Mouse (Mus musculus): ENCODE measurements at regions not wholly inside any gene's neighbourhood (a gene's known extent, or its start where the extent isn't known, plus 50 kb on each side); places are given as distances from the start of the nearest gene placed in this dataset.

DNA sequence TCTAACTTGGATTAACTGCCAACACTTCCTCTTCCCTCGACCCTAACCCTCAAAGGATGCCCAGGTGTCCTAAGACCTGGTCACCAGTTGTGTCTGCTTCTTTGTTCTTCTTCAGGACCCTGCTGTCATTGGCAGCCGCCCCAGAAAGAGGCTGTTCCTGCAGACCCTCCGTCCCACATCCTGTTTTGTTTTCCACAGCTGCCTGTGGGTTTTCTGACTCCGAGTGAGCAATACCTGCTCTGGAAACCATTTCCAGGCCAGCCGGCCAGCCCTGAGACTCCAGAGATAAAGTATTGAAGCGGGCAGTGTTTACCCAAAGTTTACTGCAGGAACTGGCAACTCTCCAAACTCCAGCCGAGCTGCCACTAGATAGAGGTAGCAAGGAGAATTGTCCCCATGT is 337.2 kb upstream of the Noct start:
- H3K4me1 ChIP-seq, result no peaks in the 10 kb centered on the region; the same call in 1 of the 2 replicates
- no peak overlapping the region for H3K4me3 ChIP-seq (replicated peaks)
- no peak for ATAC-seq (ENCODE audit: insufficient number of reproducible peaks, low FRiP score, low TSS enrichment, low read depth)
- H3K4me2 ChIP-seq (replicated peaks), result no peak overlapping the region
- H3K27me3 ChIP-seq, result no peaks in the 10 kb centered on the region
- H3K9me3 ChIP-seq (replicated peaks), result no peaks in the 10 kb centered on the region
- 34% methylated on average over 7 of the region's 7 CpGs for WGBS
- no peak overlapping the region for H3K9ac ChIP-seq
- peak overlapping the region; percentile 39; the same call in 1 of the 2 replicates for H3K27ac ChIP-seq (replicated peaks)
- H3K36me3 ChIP-seq, result no peaks in the 10 kb centered on the region

DNA sequence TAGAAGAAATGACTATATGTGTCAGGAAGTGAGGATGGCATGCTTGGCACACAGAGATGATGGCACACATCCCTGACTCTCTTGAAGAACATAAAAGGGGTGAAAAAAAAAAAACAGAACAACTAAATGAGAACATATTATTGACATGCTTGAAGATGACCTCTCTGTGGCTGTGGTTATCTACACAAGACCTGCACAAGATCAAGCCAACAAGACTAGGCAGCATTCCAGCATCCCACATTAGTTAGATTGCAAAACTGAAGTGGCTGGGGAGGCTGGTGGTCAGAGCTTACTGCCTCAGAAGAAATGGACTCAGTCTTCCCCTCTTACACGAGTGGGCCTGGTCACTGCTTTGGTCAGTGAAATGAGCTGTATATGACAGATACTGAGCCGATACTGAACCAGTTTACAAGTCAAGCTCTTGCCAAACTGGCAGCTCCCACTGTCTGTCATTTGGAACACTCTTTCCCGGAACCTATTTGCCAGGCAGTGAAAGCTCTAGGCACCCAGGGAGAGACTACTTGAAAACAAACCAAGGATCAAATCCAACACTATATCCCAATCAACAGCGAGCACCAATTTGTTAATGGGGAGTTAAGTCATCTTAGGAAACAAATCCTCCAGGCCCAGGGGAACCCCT is 335.6 kb upstream of the Noct start:
- H3K4me2 ChIP-seq (replicated peaks), result no peak overlapping the region
- no peak overlapping the region for H3K27ac ChIP-seq (replicated peaks)
- ATAC-seq (ENCODE audit: insufficient number of reproducible peaks, low FRiP score, low TSS enrichment, low read depth), result no peak
- no peaks in the 10 kb centered on the region for H3K36me3 ChIP-seq
- no peaks in the 10 kb centered on the region for H3K27me3 ChIP-seq
- no peak overlapping the region for H3K4me3 ChIP-seq (replicated peaks)
- 91% methylated on average over 4 of the region's 4 CpGs for whole genome bisulfite sequencing
- H3K9ac ChIP-seq, result no peak overlapping the region
- H3K4me1 ChIP-seq, result no peaks in the 10 kb centered on the region; the same call in 1 of the 2 replicates
- no peaks in the 10 kb centered on the region for H3K9me3 ChIP-seq (replicated peaks)

DNA sequence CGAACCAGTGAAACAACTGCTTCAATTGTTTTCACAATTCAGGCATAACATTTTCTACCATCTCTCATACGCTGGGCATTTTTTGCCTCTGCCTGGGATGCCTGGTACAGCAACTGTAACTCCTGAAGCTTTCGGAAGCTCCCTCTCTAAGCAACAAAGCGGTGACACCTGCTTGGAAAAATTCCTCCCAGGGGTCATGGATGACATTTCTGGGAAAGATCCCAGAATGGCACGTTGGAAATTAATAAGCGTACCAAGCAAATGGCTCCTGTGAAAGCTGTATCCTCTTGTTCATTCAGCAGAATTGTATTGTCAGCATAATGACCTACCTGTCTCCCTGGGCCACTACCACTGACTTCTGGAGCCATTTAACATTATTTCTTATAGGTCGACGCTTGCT is 333.7 kb upstream of the Noct start:
- no peaks in the 10 kb centered on the region for H3K36me3 ChIP-seq
- H3K9me3 ChIP-seq (replicated peaks), result no peaks in the 10 kb centered on the region
- no peak overlapping the region for H3K4me3 ChIP-seq (replicated peaks)
- no peak for ATAC-seq (ENCODE audit: insufficient number of reproducible peaks, low FRiP score, low TSS enrichment, low read depth)
- H3K4me1 ChIP-seq, result no peaks in the 10 kb centered on the region; the same call in 1 of the 2 replicates
- no peak overlapping the region for H3K27ac ChIP-seq (replicated peaks)
- H3K4me2 ChIP-seq (replicated peaks), result no peak overlapping the region
- 78% methylated on average over 8 of the region's 8 CpGs for WGBS
- no peaks in the 10 kb centered on the region for H3K27me3 ChIP-seq
- H3K9ac ChIP-seq, result no peak overlapping the region

DNA sequence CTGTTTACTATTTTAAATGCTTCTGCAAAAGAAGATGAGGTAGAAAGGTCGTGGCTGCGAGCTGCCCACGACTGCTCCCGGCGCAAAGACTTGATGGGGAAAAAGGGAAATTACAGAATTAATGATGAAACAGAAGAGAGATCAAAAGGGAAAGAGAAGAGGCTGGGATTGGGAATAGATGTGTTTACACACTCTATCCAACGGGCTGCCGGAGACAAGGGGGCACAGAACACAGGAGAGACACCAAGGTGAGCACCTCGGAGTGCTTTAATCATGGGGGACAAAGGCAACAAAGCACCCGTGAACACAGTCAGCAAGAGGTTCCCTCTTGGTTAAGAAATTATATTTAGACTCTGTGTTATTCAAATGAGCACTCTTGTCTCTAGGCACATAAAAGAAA is 326.1 kb upstream of the Noct start:
- Histone ChIP-seq H3K9me3 (replicated peaks) (no peaks in the 10 kb centered on the region), H3K36me3 (no peaks in the 10 kb centered on the region), H3K4me2 (replicated peaks) (no peak overlapping the region), H3K9ac (no peak overlapping the region), H3K4me1 (peaks cover 10% of the 10 kb centered on the region), H3K27ac (replicated peaks) (no peak overlapping the region; the same call in 1 of the 2 replicates), H3K27me3 (no peaks in the 10 kb centered on the region), H3K4me3 (replicated peaks) (no peak overlapping the region)
- no peak for ATAC-seq (ENCODE audit: insufficient number of reproducible peaks, low FRiP score, low TSS enrichment, low read depth)
- 58% methylated on average over 9 of the region's 9 CpGs for WGBS

DNA sequence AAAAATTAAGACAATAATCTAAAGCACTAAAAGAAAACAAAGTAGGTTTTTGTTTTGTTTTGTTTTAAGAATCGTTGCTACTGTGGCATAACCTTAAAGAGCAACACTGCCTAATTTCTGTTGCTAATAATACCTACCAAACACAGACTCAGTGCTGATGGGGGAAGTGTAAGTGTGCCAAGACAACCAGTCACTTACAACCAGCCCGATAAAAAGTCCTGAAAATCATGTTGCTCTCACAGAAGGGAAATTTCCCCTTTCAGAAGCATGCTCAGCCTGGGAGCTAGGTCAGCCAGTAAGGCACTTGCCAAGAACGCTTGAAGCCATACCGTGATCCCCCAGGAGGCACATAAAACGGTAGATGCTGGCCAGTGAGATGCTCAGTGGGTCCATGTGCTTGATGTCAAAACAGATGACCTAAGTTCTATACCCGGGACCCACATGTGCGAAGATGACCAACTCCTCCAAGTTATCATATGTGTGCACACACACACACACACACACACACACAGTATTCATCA is 324.4 kb upstream of the Noct start:
- WGBS, result 77% methylated on average over 7 of the region's 7 CpGs
- H3K36me3 ChIP-seq, result no peaks in the 10 kb centered on the region
- ATAC-seq (ENCODE audit: insufficient number of reproducible peaks, low FRiP score, low TSS enrichment, low read depth), result no peak
- no peaks in the 10 kb centered on the region for H3K27me3 ChIP-seq
- H3K4me1 ChIP-seq, result peaks cover 21% of the 10 kb centered on the region
- no peak overlapping the region for H3K9ac ChIP-seq
- no peak overlapping the region for H3K4me3 ChIP-seq (replicated peaks)
- no peaks in the 10 kb centered on the region for H3K9me3 ChIP-seq (replicated peaks)
- no peak overlapping the region for H3K27ac ChIP-seq (replicated peaks)
- H3K4me2 ChIP-seq (replicated peaks), result no peak overlapping the region

DNA sequence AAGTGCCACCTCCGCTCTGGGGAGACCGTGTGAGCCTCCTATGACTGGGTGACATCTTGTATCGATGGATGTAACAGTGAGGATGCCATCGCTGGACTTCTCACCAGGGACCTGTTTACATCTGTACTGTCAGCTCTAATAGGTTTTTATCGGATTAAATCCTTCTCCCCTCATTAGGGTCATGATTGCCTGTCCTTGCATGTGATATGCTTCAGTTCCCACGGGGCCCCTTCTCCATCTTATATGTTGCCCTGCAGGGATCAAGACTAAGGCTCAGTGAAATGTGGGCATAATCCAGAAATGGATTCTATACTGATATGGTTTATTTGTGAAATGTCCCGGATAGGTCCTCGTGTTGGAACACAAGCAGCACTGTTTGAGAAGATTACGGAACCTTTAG is 323.7 kb upstream of the Noct start:
- Histone ChIP-seq H3K4me2 (replicated peaks) (no peak overlapping the region), H3K36me3 (no peaks in the 10 kb centered on the region), H3K4me1 (peaks cover 28% of the 10 kb centered on the region), H3K9me3 (replicated peaks) (no peaks in the 10 kb centered on the region), H3K9ac (no peak overlapping the region), H3K27me3 (no peaks in the 10 kb centered on the region), H3K27ac (replicated peaks) (no peak overlapping the region), H3K4me3 (replicated peaks) (no peak overlapping the region)
- no peak for ATAC-seq (ENCODE audit: insufficient number of reproducible peaks, low FRiP score, low TSS enrichment, low read depth)
- WGBS, result 82% methylated on average over 9 of the region's 9 CpGs

DNA sequence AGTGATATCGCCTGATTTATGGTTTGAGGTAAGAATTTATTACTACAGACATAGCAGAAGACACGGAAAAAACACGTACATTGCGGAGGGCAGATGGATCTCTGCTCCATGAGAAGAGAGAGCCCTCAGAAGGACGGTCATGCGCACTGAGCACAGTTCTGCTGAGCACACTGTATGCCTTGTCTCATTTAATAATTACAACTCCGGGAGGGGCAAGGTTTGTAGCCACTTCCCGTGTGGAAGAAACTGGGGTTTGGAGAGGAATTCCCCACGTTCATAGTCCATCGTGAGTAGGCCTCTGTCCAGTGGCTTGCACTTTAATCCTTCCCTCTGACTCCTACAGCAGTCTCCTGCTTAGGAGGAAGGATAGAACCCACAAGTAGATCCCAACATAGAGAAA is 322.9 kb upstream of the Noct start:
- no peak overlapping the region for H3K4me2 ChIP-seq (replicated peaks)
- H3K4me3 ChIP-seq (replicated peaks), result no peak overlapping the region
- 91% methylated on average over 10 of the region's 10 CpGs for WGBS
- no peak overlapping the region for H3K9ac ChIP-seq
- no peak for ATAC-seq (ENCODE audit: insufficient number of reproducible peaks, low FRiP score, low TSS enrichment, low read depth)
- H3K4me1 ChIP-seq, result peaks cover 31% of the 10 kb centered on the region
- H3K27me3 ChIP-seq, result no peaks in the 10 kb centered on the region
- H3K27ac ChIP-seq (replicated peaks), result no peak overlapping the region
- H3K9me3 ChIP-seq (replicated peaks), result no peaks in the 10 kb centered on the region
- no peaks in the 10 kb centered on the region for H3K36me3 ChIP-seq

DNA sequence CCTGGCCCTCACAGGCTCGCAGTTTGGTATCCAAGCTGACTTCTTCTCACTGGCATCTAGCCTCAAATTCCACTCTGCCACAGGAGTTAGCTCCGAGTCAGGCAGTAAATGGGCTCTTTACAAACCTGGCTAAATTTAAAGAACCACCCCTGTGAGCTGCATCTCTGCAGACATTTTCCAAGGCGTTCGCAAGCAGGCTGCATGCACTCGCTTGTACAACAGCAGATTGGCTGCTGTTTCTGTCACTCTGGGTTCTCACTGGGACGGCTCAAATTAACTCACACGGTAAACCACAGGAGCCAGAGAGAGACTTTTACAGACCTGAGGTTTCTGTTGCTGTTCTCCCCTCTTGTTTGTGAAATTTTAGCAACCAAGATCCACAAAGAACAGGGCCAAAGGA is 321.3 kb upstream of the Noct start:
- no peaks in the 10 kb centered on the region for H3K27me3 ChIP-seq
- H3K36me3 ChIP-seq, result no peaks in the 10 kb centered on the region
- H3K9me3 ChIP-seq (replicated peaks), result no peaks in the 10 kb centered on the region
- peak overlapping the region; percentile 75 for H3K27ac ChIP-seq (replicated peaks)
- H3K9ac ChIP-seq, result no peak overlapping the region
- H3K4me3 ChIP-seq (replicated peaks), result no peak overlapping the region
- WGBS, result 15% methylated on average over 7 of the region's 7 CpGs
- H3K4me2 ChIP-seq (replicated peaks), result 0 out of 2 replicates have a peak overlapping the region, but pooled peaks have one; percentile 15
- H3K4me1 ChIP-seq, result peaks cover 33% of the 10 kb centered on the region
- ATAC-seq (ENCODE audit: insufficient number of reproducible peaks, low FRiP score, low TSS enrichment, low read depth), result no peak

DNA sequence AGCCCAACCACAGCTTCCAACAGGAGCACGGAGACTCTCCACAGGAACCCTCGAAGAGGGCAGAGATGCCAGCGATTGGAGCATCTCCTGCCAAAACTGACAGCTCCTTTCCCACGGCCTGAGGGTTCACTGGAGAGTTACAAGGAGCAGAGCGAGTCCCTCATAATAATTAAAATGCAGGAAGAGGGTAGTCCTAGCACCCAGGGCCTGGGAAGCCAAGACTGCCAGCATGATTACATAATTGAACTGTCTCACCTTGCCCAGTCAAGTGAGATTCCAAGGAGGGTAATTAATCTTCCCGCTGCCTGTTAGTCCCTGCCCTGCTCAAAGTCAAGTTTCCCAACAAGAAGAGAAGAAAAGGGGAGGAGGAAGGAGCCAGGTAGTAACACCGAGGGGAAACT is 319.5 kb upstream of the Noct start:
- no peak overlapping the region for H3K9ac ChIP-seq
- no peaks in the 10 kb centered on the region for H3K36me3 ChIP-seq
- no peaks in the 10 kb centered on the region for H3K9me3 ChIP-seq (replicated peaks)
- 43% methylated on average over 7 of the region's 7 CpGs for WGBS
- 0 out of 2 replicates have a peak overlapping the region, but pooled peaks have one; percentile 76 for H3K27ac ChIP-seq (replicated peaks)
- no peak for ATAC-seq (ENCODE audit: insufficient number of reproducible peaks, low FRiP score, low TSS enrichment, low read depth)
- H3K27me3 ChIP-seq, result no peaks in the 10 kb centered on the region
- H3K4me3 ChIP-seq (replicated peaks), result no peak overlapping the region
- no peak overlapping the region for H3K4me2 ChIP-seq (replicated peaks)
- H3K4me1 ChIP-seq, result peaks cover 31% of the 10 kb centered on the region

DNA sequence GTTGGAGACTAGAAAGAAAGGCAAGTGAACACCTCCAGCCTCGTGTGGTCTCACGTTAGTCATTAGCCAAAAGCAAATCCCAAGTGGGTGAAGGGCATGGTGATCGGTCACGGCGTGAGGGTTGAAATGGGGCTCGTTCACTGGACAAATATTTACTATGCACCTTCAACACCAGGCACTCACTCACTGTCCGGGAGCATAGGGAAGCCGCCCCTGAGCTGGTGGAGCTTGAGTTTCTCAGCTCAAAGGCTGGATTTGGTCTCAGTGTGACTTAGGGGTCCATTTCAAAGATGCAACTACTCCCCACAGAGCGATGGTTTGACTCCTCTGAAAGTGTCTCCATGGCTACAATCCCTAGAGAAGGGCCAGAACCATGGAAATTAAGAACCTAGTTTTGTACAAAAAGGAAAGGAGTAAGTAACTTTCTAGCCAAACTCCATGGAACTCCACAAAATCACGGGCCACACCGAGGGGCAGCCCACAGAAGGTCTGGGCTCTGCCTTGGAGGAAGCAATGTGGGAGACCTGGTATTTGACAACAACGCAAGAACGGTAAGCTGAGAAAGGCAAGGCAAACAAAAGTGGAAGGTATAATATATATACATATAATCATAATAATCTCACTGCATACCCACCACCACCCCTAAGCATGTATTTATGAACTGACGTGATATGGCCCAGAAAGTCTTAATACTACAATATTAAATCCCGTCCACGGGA is 318.8 kb upstream of the Noct start:
- Histone ChIP-seq H3K9me3 (replicated peaks) (no peaks in the 10 kb centered on the region), H3K9ac (no peak overlapping the region), H3K27ac (replicated peaks) (peak overlapping the region; percentile 76), H3K36me3 (no peaks in the 10 kb centered on the region), H3K4me2 (replicated peaks) (peak overlapping the region; percentile 54), H3K4me3 (replicated peaks) (peak overlapping the region; percentile 36), H3K27me3 (no peaks in the 10 kb centered on the region), H3K4me1 (peaks cover 31% of the 10 kb centered on the region)
- ATAC-seq (ENCODE audit: insufficient number of reproducible peaks, low FRiP score, low TSS enrichment, low read depth), result peak; percentile 41; the same call in 1 of the 2 replicates
- WGBS, result 18% methylated on average over 16 of the region's 16 CpGs

DNA sequence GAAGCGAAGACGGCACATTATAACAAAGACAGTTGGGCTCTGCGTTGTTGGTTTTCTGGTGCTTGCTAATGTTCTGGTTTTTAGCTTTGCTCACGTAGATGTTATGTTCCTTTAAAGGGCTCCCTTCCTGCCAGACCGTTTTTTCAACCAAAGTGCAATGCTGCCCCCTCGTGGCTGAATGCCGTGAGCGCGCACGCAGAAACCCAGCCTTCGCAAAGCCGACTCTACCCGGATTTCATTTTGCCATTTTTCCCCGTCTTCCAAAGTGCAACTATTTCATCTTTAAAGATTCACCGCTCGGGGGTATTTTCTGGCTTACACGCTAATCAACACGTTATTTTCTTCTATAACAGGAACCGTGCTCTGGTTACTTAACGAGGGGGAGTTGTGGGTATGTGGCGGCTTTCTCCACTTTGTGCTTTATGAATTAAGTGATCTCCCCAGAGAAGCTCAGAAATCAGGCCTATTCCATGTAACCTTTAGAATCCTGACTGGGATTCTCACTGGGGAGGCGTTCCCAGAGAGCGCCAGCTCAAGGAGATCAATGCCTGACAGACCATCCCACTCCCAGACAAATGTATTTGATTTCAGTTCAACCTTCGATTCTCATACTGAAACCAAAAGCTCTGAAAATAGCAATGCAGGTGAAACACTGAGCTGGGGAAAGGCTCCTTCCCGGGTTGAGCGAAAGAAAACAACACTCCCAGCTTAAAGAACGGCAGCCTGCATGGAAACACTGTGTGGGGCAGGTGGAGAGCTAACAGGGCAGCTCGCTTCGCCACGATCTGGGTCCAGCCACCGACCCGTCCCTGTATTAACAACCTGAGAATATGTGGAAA is 318.0 kb upstream of the Noct start:
- H3K27me3 ChIP-seq, result no peaks in the 10 kb centered on the region
- 11% methylated on average over 32 of the region's 32 CpGs for WGBS
- no peaks in the 10 kb centered on the region for H3K36me3 ChIP-seq
- H3K4me2 ChIP-seq (replicated peaks), result peak overlapping the region; percentile 54
- 0 out of 2 replicates have a peak overlapping the region, but pooled peaks have one; percentile 26 for H3K9ac ChIP-seq
- H3K4me3 ChIP-seq (replicated peaks), result peak overlapping the region; percentile 36
- no peaks in the 10 kb centered on the region for H3K9me3 ChIP-seq (replicated peaks)
- ATAC-seq (ENCODE audit: insufficient number of reproducible peaks, low FRiP score, low TSS enrichment, low read depth), result peak; percentile 72
- H3K27ac ChIP-seq (replicated peaks), result peak overlapping the region; percentile 76
- H3K4me1 ChIP-seq, result peaks cover 31% of the 10 kb centered on the region

Measured in embryonic facial prominence, embryonic 15.5 days (tissue).